Mouse (Mus musculus): ENCODE results near the gene Fahd1.

The Fahd1 gene

GRCm38 (mm10) chr17:24884391-24884790 lies 34.2 kb upstream of the Fahd1 start:
- no peak for DNase-seq

- peak; percentile 52 to 79 for DNase-seq
Observed at GRCm38 (mm10) chr17:24881738-24882440, 31.7 kb upstream of the Fahd1 start.

- DNase-seq = peak; percentile 50 to 61
Observed at GRCm38 (mm10) chr17:24878531-24878930, 28.4 kb upstream of the Fahd1 start.

- peak; percentile 94 for DNase-seq
Observed at GRCm38 (mm10) chr17:24878117-24878397, 27.9 kb upstream of the Fahd1 start.

GRCm38 (mm10) chr17:24877336-24878116 lies 27.4 kb upstream of the Fahd1 start:
- peak; percentile 79 to 83 for DNase-seq

GRCm38 (mm10) chr17:24874989-24875388 lies 24.8 kb upstream of the Fahd1 start:
- DNase-seq = peak in 1 of 2 experiments; percentile 41

- no peak for DNase-seq
Observed at GRCm38 (mm10) chr17:24874405-24874745, 24.2 kb upstream of the Fahd1 start.

- no peak for DNase-seq
Observed at GRCm38 (mm10) chr17:24873695-24874404, 23.7 kb upstream of the Fahd1 start.

GRCm38 (mm10) chr17:24867914-24868313 lies 17.8 kb upstream of the Fahd1 start:
- DNase-seq = no peak

GRCm38 (mm10) chr17:24865776-24866175 lies 15.6 kb upstream of the Fahd1 start, which contains the start of gene Igfals:
Gene Igfals (plus strand): TSS chr17:24865997.
- no peak for DNase-seq

- DNase-seq = no peak
Observed at GRCm38 (mm10) chr17:24861785-24862184, 11.6 kb upstream of the Fahd1 start.

- no peak for DNase-seq
Observed at GRCm38 (mm10) chr17:24860076-24860475, 9.9 kb upstream of the Fahd1 start.

GRCm38 (mm10) chr17:24858967-24859366 lies 8.8 kb upstream of the Fahd1 start:
- peak in 1 of 2 experiments; percentile 26 for DNase-seq

- DNase-seq = peak; percentile 88 to 93
Observed at GRCm38 (mm10) chr17:24857831-24858470, 7.8 kb upstream of the Fahd1 start.

GRCm38 (mm10) chr17:24856589-24856988 lies 6.4 kb upstream of the Fahd1 start:
- peak in 1 of 2 experiments; percentile 10 for DNase-seq

GRCm38 (mm10) chr17:24855838-24856464 lies 5.8 kb upstream of the Fahd1 start:
- DNase-seq = peak; percentile 45 to 60

GRCm38 (mm10) chr17:24851381-24852125 lies 1.4 kb upstream of the Fahd1 start:
- DNase-seq = no peak

GRCm38 (mm10) chr17:24850773-24851127 lies 586 bp upstream of the Fahd1 start:
- no peak for DNase-seq

- DNase-seq = no peak
Observed at GRCm38 (mm10) chr17:24849733-24850064, 465 bp downstream of the Fahd1 start.

GRCm38 (mm10) chr17:24848600-24849031 lies 1.5 kb downstream of the Fahd1 start:
- peak; percentile 52 to 80 for DNase-seq

- peak; percentile 74 to 85 for DNase-seq
Observed at GRCm38 (mm10) chr17:24847386-24847785, 2.8 kb downstream of the Fahd1 start.

- no peak for DNase-seq
Observed at GRCm38 (mm10) chr17:24844525-24844924, 5.6 kb downstream of the Fahd1 start.

All from kidney, postnatal 36 days (tissue).